Mouse (Mus musculus): Measurements from ENCODE around the gene Rara. TPM values are rescaled to one million over a fixed set of nuclear protein-coding genes. Genes with fewer than 3 reads are reported as not detected.

Gene Rara
- polyA plus RNA-seq, 1 experiment from 2014 or later = 47.1 TPM

DNA sequence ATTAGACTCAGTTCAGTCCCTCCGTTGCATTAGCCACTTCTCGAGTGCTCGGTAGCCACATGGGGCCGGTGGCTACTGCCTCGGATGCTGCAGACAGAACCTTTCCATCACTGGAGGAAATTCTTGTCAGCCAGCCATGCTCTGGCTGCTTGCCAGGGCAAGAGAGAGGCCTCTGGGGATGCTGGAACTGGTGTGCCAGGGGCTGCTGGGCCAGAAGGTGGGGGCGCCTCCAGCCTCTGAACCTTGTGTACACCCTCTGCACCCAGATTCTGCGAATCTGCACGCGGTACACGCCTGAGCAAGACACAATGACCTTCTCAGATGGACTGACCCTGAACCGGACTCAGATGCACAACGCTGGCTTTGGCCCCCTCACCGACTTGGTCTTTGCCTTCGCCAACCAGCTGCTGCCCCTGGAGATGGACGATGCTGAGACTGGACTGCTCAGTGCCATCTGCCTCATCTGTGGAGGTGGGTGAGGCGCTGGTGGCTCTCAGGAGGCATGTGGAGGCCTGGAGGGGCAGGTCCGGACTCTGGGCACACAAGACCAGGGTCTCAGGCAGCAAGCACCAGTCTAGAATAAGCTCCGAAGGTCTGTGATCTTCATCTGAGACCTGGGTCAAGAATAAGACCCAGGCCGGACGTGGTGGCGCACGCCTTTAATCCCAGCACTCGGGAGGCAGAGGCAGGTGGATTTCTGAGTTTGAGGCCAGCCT is 43.9 kb downstream of the Rara start:
- H3K9me3 ChIP-seq = no peaks in the 10 kb centered on the region
- peaks cover 86% of the 10 kb centered on the region for H3K36me3 ChIP-seq
- H3K4me1 ChIP-seq (replicated peaks) = peaks cover 53% of the 10 kb centered on the region
- 81% methylated on average over 23 of the region's 23 CpGs for WGBS
- ATAC-seq (ENCODE audit: insufficient number of reproducible peaks, insufficient read depth, low FRiP score, low TSS enrichment, low read depth) = no peak
- peak overlapping the region; percentile 75; the same call in 1 of the 2 replicates for H3K27ac ChIP-seq
- no peaks in the 10 kb centered on the region for H3K27me3 ChIP-seq
- no peak overlapping the region for H3K4me2 ChIP-seq
- no peak overlapping the region for H3K4me3 ChIP-seq (replicated peaks)
- H3K9ac ChIP-seq (replicated peaks) = no peak overlapping the region

DNA sequence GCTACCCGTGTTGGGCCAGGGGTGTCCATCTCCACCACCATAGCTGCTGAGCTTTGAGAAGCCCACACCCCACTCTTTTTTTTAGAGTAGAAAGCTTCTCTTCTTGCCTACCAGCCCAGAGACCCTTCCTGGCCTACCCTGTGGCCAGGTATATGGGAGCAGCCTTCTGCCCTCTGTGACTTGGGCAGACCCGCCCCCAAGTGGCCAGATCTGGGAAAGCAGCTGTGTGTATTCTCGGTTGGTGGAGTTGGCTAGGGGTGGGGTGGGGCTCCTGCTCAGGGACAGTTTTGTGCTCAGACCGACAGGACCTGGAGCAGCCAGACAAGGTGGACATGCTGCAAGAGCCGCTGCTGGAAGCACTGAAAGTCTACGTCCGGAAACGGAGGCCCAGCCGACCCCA is 44.6 kb downstream of the Rara start:
- Histone ChIP-seq H3K4me1 (replicated peaks) (peaks cover 46% of the 10 kb centered on the region), H3K27ac (no peak overlapping the region), H3K27me3 (no peaks in the 10 kb centered on the region), H3K36me3 (peaks cover 79% of the 10 kb centered on the region), H3K4me2 (no peak overlapping the region), H3K9ac (replicated peaks) (no peak overlapping the region), H3K9me3 (no peaks in the 10 kb centered on the region), H3K4me3 (replicated peaks) (no peak overlapping the region)
- 56% methylated on average over 9 of the region's 9 CpGs for WGBS
- peak; percentile 26; the same call in 1 of the 2 replicates for ATAC-seq (ENCODE audit: insufficient number of reproducible peaks, insufficient read depth, low FRiP score, low TSS enrichment, low read depth)

DNA sequence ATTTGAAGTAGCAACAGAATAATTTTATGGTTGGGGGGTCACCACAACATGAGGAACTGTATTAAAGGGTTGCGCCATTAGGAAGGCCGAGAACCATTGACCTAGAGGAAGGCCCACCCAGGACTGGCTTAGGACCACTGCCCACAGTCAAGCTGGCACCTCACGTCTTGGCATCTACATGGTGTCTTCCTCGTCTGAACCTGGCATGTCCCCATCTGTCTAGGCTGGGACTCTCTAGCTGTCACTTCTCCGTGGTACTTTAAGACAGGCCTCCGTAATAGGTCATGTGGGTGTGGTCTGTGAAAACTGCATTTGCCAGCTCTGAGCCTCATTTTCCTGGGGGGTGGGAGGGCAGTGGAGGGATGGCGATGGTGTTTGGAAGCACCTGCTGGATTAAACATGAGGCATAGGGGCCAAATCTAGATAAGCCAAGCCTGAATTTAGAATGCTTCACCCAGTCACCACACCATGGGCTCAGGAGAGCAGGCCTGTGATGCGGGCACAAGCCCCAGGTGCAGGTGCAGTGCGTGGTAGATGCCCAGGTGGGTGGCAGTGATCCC is 45.3 kb downstream of the Rara start:
- Histone ChIP-seq H3K4me3 (replicated peaks) (no peak overlapping the region), H3K4me1 (replicated peaks) (peaks cover 39% of the 10 kb centered on the region), H3K9me3 (no peaks in the 10 kb centered on the region), H3K27ac (no peak overlapping the region), H3K36me3 (peaks cover 72% of the 10 kb centered on the region), H3K4me2 (no peak overlapping the region), H3K9ac (replicated peaks) (no peak overlapping the region), H3K27me3 (no peaks in the 10 kb centered on the region)
- no peak for ATAC-seq (ENCODE audit: insufficient number of reproducible peaks, insufficient read depth, low FRiP score, low TSS enrichment, low read depth)
- 88% methylated on average over 9 of the region's 9 CpGs for WGBS

DNA sequence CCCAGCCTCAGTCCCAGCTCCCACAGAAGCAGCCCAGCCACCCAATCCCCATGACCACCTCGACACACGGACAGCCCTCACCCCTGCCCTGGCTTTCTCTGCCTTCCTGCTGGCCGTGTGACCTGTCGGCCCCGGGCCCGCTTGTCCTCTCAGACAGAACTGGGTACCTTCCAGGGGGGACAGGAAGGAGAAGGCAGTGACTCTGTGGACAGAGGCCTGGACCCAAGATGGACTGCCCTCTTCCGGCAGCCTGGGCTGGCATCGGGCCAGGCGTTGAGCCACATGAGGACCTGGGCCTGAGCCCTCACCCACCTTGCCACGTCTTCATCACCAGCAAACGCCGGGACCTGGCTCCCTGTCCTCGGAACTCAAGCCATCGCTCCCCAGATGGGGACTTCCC is 46.0 kb downstream of the Rara start:
- ATAC-seq (ENCODE audit: insufficient number of reproducible peaks, insufficient read depth, low FRiP score, low TSS enrichment, low read depth) = no peak
- H3K4me1 ChIP-seq (replicated peaks) = peaks cover 32% of the 10 kb centered on the region
- no peak overlapping the region for H3K4me2 ChIP-seq
- H3K27ac ChIP-seq = no peak overlapping the region; the same call in 1 of the 2 replicates
- H3K9ac ChIP-seq (replicated peaks) = no peak overlapping the region
- H3K27me3 ChIP-seq = no peaks in the 10 kb centered on the region
- H3K4me3 ChIP-seq (replicated peaks) = no peak overlapping the region
- H3K36me3 ChIP-seq = peaks cover 65% of the 10 kb centered on the region
- no peaks in the 10 kb centered on the region for H3K9me3 ChIP-seq
- 90% methylated on average over 14 of the region's 14 CpGs for WGBS

DNA sequence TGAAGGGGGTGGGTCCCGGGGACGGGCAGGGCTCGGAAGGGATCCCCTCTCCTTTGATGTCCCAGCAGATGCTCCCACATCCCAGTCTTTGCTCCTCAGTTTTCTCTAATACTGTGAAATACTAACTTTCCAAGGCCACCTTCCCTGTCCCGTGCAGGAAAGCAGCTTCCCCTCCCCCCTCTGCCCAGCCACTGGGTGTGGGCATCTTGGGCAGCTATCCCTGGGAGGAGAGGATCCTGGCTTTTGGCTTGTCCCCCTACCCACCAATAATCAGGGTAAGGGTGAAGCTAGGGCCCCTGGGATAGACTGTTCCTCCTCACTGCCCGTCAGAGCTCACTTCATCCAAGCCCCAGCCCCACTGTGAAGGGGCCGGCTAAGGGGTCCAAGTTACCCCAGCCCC is 46.6 kb downstream of the Rara start:
- H3K27me3 ChIP-seq = no peaks in the 10 kb centered on the region; the same call in 1 of the 2 replicates
- WGBS = 70% methylated on average over 6 of the region's 6 CpGs
- H3K4me2 ChIP-seq = no peak overlapping the region
- no peak overlapping the region for H3K27ac ChIP-seq
- no peak overlapping the region for H3K9ac ChIP-seq (replicated peaks)
- no peak for ATAC-seq (ENCODE audit: insufficient number of reproducible peaks, insufficient read depth, low FRiP score, low TSS enrichment, low read depth)
- peaks cover 30% of the 10 kb centered on the region for H3K4me1 ChIP-seq (replicated peaks)
- H3K9me3 ChIP-seq = no peaks in the 10 kb centered on the region
- peaks cover 62% of the 10 kb centered on the region for H3K36me3 ChIP-seq
- H3K4me3 ChIP-seq (replicated peaks) = no peak overlapping the region

DNA sequence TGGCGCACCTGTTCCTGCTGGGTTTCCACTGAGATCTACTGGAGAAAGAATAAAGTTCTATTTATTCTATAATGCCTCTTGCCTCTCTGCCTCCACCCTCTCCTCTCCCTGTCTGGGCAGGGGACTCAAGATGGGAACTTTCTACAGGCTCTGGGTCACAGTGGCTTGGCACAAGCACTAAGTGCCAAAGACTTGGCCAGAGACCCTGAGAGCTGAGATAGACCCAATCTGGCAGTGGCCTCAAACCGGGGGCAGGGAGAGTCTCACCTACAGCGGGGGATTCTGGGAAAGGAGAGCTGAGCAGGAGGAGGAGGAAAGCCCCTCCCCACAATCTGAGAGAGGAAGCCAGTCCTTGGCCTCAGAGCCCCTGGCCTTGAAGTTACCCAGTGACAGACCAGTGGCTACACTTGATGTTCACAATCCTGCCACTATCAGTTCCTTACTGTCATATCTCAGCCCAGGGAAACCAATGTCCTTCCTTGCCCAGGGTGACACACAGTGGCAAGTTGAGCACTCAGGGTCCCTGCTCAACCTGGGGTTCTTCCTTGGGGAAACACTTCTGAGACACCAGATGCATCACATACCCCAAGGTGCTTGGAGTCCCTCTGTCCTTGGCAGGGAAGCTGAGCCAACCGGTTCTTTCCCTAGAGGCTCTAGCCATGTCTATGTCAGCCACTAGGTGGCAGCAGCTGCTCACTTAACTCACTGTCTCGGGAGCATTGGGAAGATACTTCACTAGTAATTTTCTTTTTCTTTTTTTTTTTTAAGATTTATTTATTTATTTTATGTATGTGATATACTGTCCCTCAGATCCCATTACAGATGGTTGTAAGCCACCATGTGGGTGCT is 47.5 kb downstream of the Rara start:
- Histone ChIP-seq H3K36me3 (peaks cover 53% of the 10 kb centered on the region), H3K27me3 (no peaks in the 10 kb centered on the region; the same call in 1 of the 2 replicates), H3K4me2 (no peak overlapping the region), H3K9ac (replicated peaks) (no peak overlapping the region), H3K27ac (0 out of 2 replicates have a peak overlapping the region, but pooled peaks have one; percentile 7), H3K4me1 (replicated peaks) (peaks cover 21% of the 10 kb centered on the region), H3K4me3 (replicated peaks) (no peak overlapping the region), H3K9me3 (no peaks in the 10 kb centered on the region)
- no peak for ATAC-seq (ENCODE audit: insufficient number of reproducible peaks, insufficient read depth, low FRiP score, low TSS enrichment, low read depth)
- WGBS = 51% methylated on average over 5 of the region's 5 CpGs

DNA sequence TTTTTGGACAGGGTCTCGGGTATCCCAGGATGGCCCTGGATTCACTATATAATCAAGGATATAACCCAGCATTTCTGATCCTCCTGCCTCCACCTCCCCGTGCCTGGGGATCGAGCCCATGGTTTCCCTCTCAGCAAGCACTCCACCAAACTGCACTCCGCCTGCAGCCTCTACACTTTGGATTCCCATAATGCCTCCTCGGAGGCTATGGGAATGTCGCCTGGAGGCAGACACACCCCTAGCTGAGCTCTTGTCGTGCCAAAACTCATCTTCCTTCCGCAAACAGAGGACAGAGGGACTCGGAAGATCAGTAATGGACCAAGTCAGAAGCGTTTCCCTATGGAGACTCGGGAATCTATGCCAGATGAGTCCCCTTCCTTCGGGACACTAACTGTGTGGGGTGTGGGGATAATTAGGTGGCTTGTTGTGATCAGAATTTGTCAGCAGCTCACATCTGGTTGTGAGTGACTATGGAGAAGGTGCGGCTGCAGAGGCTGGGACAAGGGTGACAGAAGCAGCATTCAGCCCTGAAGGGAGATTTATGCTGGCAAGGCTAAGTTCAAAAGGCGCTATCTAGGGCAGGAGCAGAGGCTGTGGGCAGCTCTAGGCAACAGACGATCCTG is 51.0 kb downstream of the Rara start:
- Histone ChIP-seq H3K27me3 (peaks cover 20% of the 10 kb centered on the region), H3K4me1 (replicated peaks) (peaks cover 19% of the 10 kb centered on the region), H3K9ac (replicated peaks) (no peak overlapping the region), H3K9me3 (no peaks in the 10 kb centered on the region), H3K27ac (no peak overlapping the region), H3K4me3 (replicated peaks) (no peak overlapping the region), H3K4me2 (no peak overlapping the region), H3K36me3 (peaks cover 17% of the 10 kb centered on the region)
- 36% methylated on average over 15 of the region's 15 CpGs for WGBS
- ATAC-seq (ENCODE audit: insufficient number of reproducible peaks, insufficient read depth, low FRiP score, low TSS enrichment, low read depth) = no peak

DNA sequence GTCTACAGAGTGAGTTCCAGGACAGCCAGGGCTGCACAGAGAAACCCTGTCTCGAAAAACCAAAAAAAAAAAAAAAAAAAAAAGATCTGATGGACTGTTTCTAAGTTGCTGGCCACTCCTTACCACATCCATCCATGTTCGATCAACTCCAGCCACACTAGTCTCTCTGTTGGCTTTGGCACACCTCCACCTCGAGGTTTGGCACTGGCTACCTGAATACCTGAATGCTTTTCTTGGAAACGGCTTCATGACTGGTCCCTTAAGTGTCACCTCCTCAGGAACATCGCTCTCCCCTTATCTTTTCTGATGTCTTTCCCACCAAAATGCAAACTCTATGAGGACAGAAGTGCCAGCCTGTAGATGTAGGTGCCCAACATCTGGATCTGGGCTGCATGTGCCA is 51.7 kb downstream of the Rara start:
- no peaks in the 10 kb centered on the region for H3K9me3 ChIP-seq
- no peak for ATAC-seq (ENCODE audit: insufficient number of reproducible peaks, insufficient read depth, low FRiP score, low TSS enrichment, low read depth)
- H3K4me3 ChIP-seq (replicated peaks) = no peak overlapping the region
- WGBS = 85% methylated on average over 4 of the region's 5 CpGs
- peaks cover 10% of the 10 kb centered on the region for H3K36me3 ChIP-seq
- no peak overlapping the region for H3K27ac ChIP-seq
- peaks cover 22% of the 10 kb centered on the region for H3K27me3 ChIP-seq
- no peak overlapping the region for H3K9ac ChIP-seq (replicated peaks)
- H3K4me1 ChIP-seq (replicated peaks) = peaks cover 19% of the 10 kb centered on the region
- no peak overlapping the region for H3K4me2 ChIP-seq

DNA sequence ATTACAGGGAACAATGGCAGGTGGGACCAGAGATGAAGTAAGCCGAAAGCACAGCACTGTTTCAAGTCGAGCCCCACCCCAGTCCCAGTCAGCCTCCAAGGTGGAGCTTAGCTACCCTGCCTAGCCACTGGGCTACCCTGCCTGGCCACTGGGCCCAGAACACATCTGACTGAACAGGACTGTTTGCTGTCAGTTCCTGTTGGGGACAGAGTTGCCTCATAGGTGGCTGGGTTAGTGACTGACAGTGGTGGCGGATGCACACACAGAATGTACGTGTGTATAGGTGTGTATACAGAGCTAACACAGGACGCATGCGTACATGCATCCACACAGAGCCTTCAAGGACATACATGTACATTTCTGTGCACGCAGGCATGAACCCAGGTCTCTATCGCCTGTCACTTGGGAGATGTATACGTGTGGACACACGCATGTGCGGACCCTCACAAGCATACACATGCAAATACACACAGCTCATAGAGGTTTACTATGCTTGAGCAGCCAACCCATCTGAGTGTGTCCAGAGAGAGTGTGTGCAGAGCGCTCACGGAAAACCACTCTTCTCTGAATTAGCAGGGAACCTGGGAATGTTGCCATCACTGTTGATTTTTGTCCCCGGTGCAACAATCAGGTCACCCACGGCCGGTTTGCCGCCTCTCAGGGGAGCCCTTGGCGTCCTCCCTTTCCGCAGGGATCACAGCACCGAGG is 53.8 kb downstream of the Rara start:
- H3K9me3 ChIP-seq = no peaks in the 10 kb centered on the region
- 39% methylated on average over 20 of the region's 20 CpGs for WGBS
- H3K4me3 ChIP-seq (replicated peaks) = peak overlapping the region; percentile 65
- peak overlapping the region; percentile 76; the same call in 1 of the 2 replicates for H3K27ac ChIP-seq
- H3K27me3 ChIP-seq = peaks cover 25% of the 10 kb centered on the region
- H3K36me3 ChIP-seq = no peaks in the 10 kb centered on the region
- peak overlapping the region; percentile 70 for H3K9ac ChIP-seq (replicated peaks)
- H3K4me1 ChIP-seq (replicated peaks) = peaks cover 19% of the 10 kb centered on the region
- ATAC-seq (ENCODE audit: insufficient number of reproducible peaks, insufficient read depth, low FRiP score, low TSS enrichment, low read depth) = no peak
- peak overlapping the region; percentile 97 for H3K4me2 ChIP-seq

DNA sequence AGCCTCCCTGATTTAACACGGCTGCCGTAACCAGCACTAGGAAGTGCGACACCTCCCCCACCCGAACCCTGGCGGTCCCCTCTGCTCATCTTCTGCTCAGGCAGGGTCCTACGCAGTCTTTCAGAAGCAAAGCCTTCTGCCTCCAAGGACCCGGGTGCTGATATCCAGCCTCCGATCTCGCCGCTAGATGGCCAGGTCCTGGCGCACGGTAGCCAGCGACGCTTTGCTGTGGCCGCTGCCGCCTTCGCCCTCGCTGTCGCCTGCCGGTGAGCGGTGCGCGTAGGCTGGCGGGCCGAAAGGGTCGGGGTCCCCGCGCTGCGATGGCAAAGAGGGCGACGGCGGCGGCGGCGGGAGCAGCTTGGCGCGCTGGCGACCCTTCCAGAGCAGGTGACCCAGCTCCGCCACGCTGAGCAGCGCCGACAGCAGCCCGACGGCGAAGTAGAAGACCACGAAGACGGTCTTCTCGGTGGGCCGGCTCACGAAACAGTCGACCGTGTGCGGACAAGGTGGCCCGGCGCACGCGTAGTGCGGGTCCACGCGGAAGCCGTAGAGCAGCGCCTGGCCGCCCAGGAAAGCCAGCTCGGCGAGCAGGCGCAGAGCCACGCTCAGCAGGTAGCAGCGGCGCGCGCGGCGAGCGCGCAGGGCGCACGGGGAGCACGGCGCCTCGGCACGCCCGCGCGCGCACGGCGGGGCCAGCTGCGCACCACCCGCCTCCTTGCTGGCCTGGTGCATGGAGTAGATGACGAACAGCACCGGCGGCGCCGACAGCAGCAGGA is 54.6 kb downstream of the Rara start:
- H3K27ac ChIP-seq = peak overlapping the region; percentile 76; the same call in 1 of the 2 replicates
- H3K9me3 ChIP-seq = no peaks in the 10 kb centered on the region
- no peaks in the 10 kb centered on the region for H3K36me3 ChIP-seq
- peak overlapping the region; percentile 97 for H3K4me2 ChIP-seq
- under 1% methylated on average over 93 of the region's 94 CpGs for WGBS
- peaks cover 25% of the 10 kb centered on the region for H3K27me3 ChIP-seq
- peak overlapping the region; percentile 65 for H3K4me3 ChIP-seq (replicated peaks)
- peaks cover 19% of the 10 kb centered on the region for H3K4me1 ChIP-seq (replicated peaks)
- peak; percentile 52 for ATAC-seq (ENCODE audit: insufficient number of reproducible peaks, insufficient read depth, low FRiP score, low TSS enrichment, low read depth)
- peak overlapping the region; percentile 70 for H3K9ac ChIP-seq (replicated peaks)

Data from limb, embryonic 12.5 days (tissue).